Mouse (Mus musculus) bone marrow, adult 2 months (tissue): ENCODE data around the gene Fgf22.

Experiments
- CTCF ChIP-seq: fragments of 200-500 bp; IDR thresholded peaks from 2 replicates; pipeline ENCODE4 v1.5.1; 2011; ENCODE audit warnings: low read length, control low read depth; ENCODE audit not compliant: control insufficient read depth, insufficient read depth
- POLR2A ChIP-seq: fragments of 200-500 bp; IDR thresholded peaks from 2 replicates; pipeline ENCODE4 v1.6.1; 2011; ENCODE audit warnings: low read depth, mild to moderate bottlenecking, control low read depth, low read length, borderline replicate concordance; ENCODE audit not compliant: control insufficient read depth

- peak; percentile 33; the same call in 1 of the 2 replicates for TF ChIP-seq CTCF
- TF ChIP-seq POLR2A = peak; percentile 64
Measured at GRCm38 (mm10) chr10:79745898-79746773, 8.7 kb upstream of the Fgf22 start, which contains the start of gene Polrmt.
